Mouse (Mus musculus) layer of hippocampus, adult 9-10 months (tissue): ENCODE measurements around the gene Rab9b.
A peak's percentile ranks its signal among the peaks of the same experiment; 100 is the strongest.

Source experiments
- DNase-seq: peaks from one replicate; pipeline ENCODE4 v3.0.0; 2022; ENCODE audit warnings: low spot score

The Rab9b gene

DNA sequence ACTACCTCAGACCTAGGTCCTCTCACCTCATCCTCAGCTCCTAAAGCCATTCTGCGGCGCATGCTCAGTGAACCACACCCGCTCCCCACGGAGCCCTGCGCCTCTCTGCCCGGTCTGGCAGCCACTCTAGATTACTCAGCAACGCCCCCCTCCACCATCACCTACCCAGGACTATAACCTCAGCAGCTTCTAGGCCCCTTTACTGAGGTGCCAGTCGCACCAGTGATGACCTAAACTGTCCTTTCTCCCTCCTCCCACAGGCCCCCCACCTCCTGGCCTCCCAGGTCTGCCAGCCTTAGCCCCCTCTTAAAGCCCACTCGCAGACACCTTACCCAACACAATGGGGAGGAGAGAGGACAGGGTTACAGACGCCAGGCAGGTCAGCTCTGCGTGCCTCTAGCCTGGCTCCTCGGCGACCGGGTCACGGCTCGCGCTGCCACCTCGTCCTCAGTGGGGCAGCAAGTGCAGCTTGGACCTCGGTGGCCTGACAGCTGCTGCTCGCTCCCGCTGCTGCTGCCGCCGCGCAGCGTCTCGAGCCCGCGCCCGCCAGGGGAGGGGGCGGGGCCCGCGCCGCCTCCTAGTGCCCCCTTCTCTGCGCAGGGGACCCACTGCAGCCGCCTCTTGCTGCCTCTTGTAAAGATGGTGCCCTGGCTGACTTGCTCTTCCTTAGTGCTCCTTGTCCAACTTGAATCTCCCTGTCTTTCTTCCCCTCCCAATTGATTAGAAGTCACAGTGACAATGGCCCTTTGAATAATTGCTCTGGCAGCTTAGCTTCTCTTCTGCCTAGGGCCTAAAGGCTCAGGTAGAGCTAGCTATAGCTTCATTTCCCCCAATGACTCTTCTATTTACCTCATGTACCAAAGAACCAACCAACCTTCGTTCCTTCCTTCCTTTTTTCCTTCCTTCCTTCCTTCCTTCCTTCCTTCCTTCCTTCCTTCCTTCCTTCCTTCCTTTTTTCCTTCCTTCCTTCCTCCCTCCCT, at the start of gene Rab9b:
Rab9b (minus strand) TSS at position 695 of the 980 bp plus-strand sequence.
- peak; percentile 12 for DNase-seq

DNA sequence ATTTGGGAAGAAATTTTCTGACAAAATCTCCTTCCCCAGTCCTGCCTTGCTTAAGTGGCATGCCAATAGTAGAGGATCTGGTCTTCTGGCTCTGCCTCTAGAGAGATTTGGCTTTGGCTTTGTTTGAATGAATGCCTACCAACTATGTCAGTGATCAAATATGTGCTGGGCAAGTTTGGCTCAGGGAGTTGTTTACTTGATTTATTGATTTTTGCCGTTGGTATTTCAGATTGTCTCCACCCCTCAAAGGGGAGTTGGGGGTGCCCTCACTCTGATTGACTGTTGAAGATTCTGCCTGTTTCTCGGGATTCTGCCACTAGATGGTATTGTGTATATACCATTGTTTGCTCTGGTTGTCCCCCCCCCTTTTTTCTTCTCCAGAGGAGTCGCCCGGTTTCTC, 35.8 kb upstream of the Rab9b start:
- no peak for DNase-seq

DNA sequence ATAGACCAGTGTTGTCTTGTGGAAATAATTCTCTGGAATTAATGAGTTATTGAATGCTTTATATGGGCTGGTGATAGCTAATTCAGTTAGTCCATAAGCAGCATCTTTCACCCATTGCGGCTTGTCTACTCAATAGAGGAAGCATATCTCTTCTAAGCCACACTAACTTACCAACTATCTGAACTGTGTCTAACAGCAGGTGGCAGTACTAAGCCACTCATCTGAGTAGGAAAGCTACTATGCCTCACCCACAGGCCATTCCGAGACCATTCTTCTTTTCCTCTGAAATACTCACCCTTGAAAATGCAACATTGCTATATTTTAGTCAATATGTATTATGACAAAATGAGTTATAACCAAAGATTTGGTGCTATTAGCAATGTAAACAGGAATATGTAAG, 27.2 kb upstream of the Rab9b start:
- DNase-seq, result peak; percentile 30

DNA sequence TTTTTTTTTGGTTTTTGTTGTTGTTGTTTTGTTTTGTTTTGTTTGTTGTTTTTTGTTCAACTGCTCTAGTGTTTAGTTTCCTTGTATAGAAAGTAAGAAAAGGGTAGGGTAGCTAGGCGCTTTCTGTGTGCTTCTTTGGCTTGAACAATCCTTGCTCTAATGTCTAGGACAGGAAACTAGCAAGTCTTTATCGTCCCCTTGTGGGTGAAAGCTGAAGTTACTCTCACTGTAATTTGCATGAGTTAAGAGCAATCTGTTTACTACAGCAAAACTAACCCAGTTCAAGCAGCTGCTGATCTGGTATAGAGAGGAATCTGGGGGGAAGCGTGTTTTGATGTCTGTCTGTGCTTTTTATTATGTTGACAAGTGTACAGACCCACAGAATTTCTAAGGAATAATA, 18.3 kb downstream of the Rab9b start:
- no peak for DNase-seq

DNA sequence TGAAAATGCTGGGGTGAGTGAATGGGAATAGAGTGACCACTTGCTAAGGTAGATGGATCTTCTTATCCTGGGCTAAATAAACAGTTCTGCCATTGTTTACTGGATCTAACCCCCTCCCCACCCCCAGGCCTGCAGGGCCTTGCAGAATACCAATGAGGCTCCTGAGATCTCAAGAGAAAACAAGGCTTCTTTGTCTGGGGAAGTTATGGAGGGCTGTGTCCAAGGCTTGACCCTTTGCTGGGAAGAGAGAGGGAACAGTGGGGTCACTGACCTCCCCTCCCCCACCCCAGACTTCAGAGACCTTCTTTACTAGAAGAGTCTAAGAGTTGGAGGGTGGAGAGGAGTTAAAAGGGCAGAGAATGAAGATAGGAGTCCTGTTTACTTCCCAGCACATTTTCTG, 39.9 kb downstream of the Rab9b start:
- no peak for DNase-seq

DNA sequence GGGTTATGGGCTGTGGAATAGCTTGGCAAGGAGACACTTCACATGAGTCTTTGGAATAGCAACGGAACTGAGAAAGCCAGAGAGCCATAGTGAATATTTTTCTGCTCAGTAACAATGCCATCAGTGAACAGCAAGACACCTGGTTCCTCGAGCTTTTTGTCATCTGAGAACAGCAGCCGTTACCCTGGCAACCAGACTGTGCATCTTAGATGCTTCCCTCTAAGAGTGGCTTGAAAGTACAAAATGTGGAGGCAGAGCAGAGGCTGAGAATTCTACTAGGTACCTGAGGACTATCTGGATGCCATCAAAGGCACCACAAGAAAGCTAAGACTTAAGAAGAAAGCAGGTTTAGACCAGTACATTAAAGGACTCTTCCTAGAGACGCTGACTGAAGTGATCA, 43.5 kb downstream of the Rab9b start:
- no peak for DNase-seq

DNA sequence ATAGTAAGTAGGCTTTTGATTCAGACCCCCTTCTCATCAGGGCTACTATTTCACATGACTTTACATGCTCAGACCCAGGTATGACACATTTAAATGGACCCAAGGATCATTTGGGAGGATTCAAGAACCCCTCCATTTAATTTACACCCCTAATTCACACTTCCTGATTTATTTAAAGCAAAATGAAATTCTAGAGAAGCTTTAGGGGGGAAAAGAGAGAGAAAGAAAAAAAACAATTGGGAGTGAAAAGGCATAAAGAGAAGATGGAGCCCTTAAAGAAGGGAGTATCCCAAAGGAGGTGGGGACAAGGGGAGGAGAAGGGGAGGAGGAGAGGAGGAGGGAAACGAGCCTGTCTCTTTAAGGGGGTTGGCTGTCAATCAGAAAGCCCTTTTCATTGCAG, 46.2 kb downstream of the Rab9b start, which contains the start of gene Plp1:
Plp1 (plus strand) TSS at position 301 of the 400 bp plus-strand sequence.
- DNase-seq, result no peak

DNA sequence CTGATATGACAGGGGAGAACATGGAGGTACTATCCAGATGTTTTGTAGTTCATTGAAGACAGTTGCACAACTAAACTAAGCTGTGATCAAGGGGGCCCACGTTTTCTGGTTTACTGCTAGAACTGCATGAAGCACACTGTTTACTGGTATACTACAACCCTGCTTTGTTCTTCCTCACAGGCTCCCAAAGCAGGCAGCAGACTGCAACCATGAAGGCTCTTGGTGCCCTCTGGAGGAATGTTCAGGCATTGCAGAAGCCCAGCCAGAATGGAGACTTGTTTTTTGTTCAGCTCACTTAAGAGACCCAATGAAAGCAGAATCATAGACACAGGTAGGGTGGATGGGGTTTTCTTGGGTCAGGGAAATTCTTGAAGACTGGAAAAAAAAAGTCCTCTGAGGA, 48.3 kb downstream of the Rab9b start:
- DNase-seq, result peak; percentile 71

DNA sequence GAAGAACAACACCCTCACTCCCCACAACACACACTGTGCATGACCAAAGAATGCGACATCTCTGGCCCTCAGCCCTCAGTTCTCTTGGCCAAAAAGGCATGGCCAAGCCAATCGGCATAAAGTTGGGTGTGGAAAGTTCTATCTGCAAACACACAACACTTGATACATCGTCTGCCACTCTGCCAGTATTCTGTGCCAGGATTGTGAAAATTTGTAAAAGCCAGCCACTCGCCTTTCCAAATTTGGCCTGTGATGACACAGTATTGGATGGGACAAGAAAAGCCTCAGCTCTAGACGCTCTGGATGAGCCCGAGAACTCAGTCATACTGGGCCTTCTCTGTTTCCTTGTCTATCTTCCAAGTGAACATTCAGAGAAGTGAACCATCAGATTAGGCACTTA, 48.8 kb downstream of the Rab9b start:
- DNase-seq, result no peak
